Mouse (Mus musculus) midbrain, embryonic 16.5 days (tissue): ENCODE measurements at regions not wholly inside any gene's neighbourhood (a gene's known extent, or its start where the extent isn't known, plus 50 kb on each side); places are given as distances from the start of the nearest gene placed in this dataset.

Experiments used
- ATAC-seq: fragments of 200-750 bp; cut with Nextera tagmentation; 2 replicates; pipeline ENCODE4 v1.8.0; 2017; ENCODE audit warnings: moderate TSS enrichment
- H3K27ac ChIP-seq: fragments of 300-500 bp; sonication (generic); 2 replicates; pipeline ENCODE4 v1.5.1; 2014; ENCODE audit warnings: mild to moderate bottlenecking, low read length, mixed read lengths
- H3K27me3 ChIP-seq: fragments of 300-500 bp; sonication (generic); 2 replicates; pipeline ENCODE4 v1.6.1; 2014; ENCODE audit warnings: low read depth, low read length, mixed read lengths; ENCODE audit not compliant: control insufficient read depth, insufficient read depth
- H3K36me3 ChIP-seq: fragments of 300-500 bp; sonication (generic); 2 replicates; pipeline ENCODE4 v1.6.1; 2014; ENCODE audit warnings: mild to moderate bottlenecking, low read length, moderate library complexity, mixed read lengths; ENCODE audit not compliant: control insufficient read depth, insufficient read depth
- H3K4me1 ChIP-seq: fragments of 300-500 bp; sonication (generic); 2 replicates; pipeline ENCODE4 v1.6.1; 2014; ENCODE audit warnings: mild to moderate bottlenecking, low read length, mixed read lengths; ENCODE audit not compliant: control insufficient read depth, insufficient read depth
- H3K4me2 ChIP-seq: fragments of 300-500 bp; sonication (generic); 2 replicates; pipeline ENCODE4 v1.6.1; 2014; ENCODE audit warnings: mild to moderate bottlenecking, low read length, mixed read lengths
- H3K4me3 ChIP-seq: fragments of 300-500 bp; sonication (generic); 2 replicates; pipeline ENCODE4 v1.5.1; 2014; ENCODE audit warnings: low read depth, mild to moderate bottlenecking, low read length, moderate library complexity, mixed read lengths
- H3K9ac ChIP-seq: fragments of 300-500 bp; sonication (generic); 2 replicates; pipeline ENCODE4 v1.6.1; 2014; ENCODE audit warnings: low read depth, low read length, mixed read lengths
- H3K9me3 ChIP-seq: fragments of 300-500 bp; sonication (generic); replicated peaks from 2 replicates; pipeline ENCODE4 v1.6.1; 2014; ENCODE audit warnings: mild to moderate bottlenecking, low read length, mixed read lengths; ENCODE audit not compliant: control insufficient read depth, poor library complexity, severe bottlenecking
- WGBS: fragments of 180-500 bp; shearing (Covaris S2); extraction: QIAGEN DNeasy Blood & Tissue Kit; methylation state at CpG from one replicate; pipeline ENCODE4 v1.1.7; 2014; 5-methylcytosine and 5-hydroxymethylcytosine counted together

DNA sequence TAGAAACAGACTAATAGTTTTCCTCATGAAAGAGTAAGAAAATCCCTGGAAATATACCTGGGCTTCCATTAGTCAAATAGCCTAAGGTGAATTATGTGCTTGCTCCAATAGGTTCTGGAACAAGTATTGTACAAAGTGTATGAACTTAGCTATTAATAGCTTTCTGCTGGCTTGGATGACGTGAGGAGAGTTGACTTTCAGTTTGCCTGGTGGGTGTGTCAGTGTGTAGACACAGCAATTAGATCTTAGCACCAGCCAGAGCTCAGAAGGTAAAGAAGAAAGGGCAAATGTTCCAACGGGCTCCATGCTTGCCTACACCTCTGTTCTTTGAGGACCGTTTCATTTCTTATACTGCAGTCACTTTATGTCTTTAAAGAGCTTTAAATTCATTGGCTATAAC lies 654.8 kb upstream of the Mef2c start:
- WGBS: 75% methylated on average over 3 of the region's 3 CpGs
- Histone ChIP-seq H3K36me3 (no peaks in the 10 kb centered on the region), H3K4me1 (no peaks in the 10 kb centered on the region), H3K27me3 (no peaks in the 10 kb centered on the region), H3K9me3 (no peaks in the 10 kb centered on the region), H3K27ac (no peak overlapping the region), H3K9ac (no peak overlapping the region), H3K4me2 (no peak overlapping the region), H3K4me3 (no peak overlapping the region)
- no peak for ATAC-seq

DNA sequence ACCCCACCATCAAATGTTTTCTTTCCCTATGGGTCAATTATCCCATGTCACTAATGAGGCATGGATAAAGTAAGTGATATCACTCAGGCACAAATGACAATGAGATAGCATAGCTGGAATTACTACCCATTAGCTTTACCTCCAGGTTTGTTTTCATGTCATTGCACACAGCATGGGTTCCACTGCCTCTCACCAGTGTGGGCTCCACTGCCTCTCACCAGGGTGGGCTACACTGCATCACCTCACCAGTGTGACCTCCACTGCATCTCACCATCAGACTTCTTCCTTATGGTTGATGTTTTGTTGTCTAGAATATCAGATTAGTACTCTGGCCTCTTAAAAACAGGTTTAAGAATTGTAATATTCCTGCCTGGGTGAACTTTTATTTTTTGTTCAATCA lies 634.0 kb upstream of the Mef2c start:
- no peaks in the 10 kb centered on the region for H3K9me3 ChIP-seq
- H3K27ac ChIP-seq: no peak overlapping the region
- no peak overlapping the region for H3K4me3 ChIP-seq
- no peak for ATAC-seq
- no peak overlapping the region for H3K4me2 ChIP-seq
- no peaks in the 10 kb centered on the region for H3K36me3 ChIP-seq
- no peaks in the 10 kb centered on the region for H3K4me1 ChIP-seq
- H3K27me3 ChIP-seq: no peaks in the 10 kb centered on the region
- no peak overlapping the region for H3K9ac ChIP-seq

DNA sequence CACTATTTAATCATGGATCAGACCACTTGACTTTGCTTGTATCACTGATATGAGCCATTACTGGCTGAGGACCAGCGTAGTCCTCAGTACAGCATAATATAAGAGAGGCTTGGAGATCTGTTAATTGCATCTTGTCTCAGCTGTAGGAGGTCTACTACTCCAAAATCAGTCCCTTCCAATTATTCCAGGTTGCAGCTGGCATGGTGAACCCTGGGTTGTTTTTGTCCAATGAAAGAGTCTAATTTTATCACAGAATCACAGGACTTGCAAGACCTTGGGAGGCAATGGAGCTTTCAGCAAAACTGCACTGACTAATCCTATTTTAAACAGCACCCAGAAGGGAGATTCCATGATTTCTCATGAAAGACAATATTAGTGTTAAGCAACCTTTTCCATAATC lies 629.7 kb upstream of the Mef2c start:
- no peaks in the 10 kb centered on the region for H3K36me3 ChIP-seq
- H3K27ac ChIP-seq: no peak overlapping the region
- no peak overlapping the region for H3K9ac ChIP-seq
- H3K4me3 ChIP-seq: no peak overlapping the region
- WGBS: 65% methylated on average over 1 of the region's 1 CpGs
- H3K9me3 ChIP-seq: no peaks in the 10 kb centered on the region
- no peak overlapping the region for H3K4me2 ChIP-seq
- H3K27me3 ChIP-seq: no peaks in the 10 kb centered on the region
- no peak for ATAC-seq
- H3K4me1 ChIP-seq: no peaks in the 10 kb centered on the region

DNA sequence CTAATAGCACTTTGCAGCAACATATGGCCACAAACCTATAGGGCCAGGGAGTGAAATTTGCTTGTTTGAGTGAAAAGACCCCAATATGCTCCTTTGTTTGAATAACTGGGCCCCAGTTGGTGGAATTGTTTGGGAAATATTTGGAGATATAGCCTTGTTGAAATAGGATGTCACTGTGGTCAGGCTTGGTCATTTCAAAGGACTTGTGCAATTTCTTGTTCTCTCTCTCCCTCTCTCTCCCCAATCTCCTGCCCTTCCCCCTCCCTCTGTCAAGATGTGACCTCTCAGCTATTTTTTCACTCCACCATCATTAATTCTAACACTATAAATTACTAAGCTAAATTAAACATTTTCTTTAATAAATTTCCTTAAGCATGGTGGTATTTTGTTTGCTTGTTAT lies 620.5 kb upstream of the Mef2c start:
- H3K9me3 ChIP-seq: no peaks in the 10 kb centered on the region
- ATAC-seq: no peak
- no peak overlapping the region for H3K9ac ChIP-seq
- no peak overlapping the region for H3K27ac ChIP-seq
- no peak overlapping the region for H3K4me2 ChIP-seq
- no peak overlapping the region for H3K4me3 ChIP-seq
- H3K4me1 ChIP-seq: no peaks in the 10 kb centered on the region
- no peaks in the 10 kb centered on the region for H3K27me3 ChIP-seq
- no peaks in the 10 kb centered on the region for H3K36me3 ChIP-seq

DNA sequence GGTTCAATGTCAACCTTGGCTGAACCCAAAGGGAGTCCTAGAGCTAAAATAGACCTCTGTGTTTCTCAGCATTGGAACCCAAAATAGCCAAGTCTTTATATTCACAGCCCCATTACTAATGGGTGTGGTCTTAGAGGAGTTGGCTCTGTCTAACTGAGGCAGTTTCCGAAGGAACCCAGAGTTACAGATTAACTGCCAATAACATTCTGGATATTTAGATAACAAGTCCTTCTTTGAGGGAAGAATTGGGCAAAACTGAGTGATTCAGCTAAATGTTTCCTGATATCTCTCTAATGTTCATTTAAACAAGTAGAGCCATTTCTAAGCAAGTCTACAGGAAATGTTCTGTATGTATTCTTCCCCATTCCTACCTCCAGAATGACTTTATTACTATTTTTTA lies 615.1 kb upstream of the Mef2c start:
- Histone ChIP-seq H3K4me2 (no peak overlapping the region), H3K36me3 (no peaks in the 10 kb centered on the region), H3K27ac (no peak overlapping the region), H3K4me1 (no peaks in the 10 kb centered on the region), H3K27me3 (no peaks in the 10 kb centered on the region), H3K9ac (no peak overlapping the region), H3K4me3 (no peak overlapping the region), H3K9me3 (no peaks in the 10 kb centered on the region)
- no peak for ATAC-seq
- WGBS: 94% methylated on average over 1 of the region's 1 CpGs

DNA sequence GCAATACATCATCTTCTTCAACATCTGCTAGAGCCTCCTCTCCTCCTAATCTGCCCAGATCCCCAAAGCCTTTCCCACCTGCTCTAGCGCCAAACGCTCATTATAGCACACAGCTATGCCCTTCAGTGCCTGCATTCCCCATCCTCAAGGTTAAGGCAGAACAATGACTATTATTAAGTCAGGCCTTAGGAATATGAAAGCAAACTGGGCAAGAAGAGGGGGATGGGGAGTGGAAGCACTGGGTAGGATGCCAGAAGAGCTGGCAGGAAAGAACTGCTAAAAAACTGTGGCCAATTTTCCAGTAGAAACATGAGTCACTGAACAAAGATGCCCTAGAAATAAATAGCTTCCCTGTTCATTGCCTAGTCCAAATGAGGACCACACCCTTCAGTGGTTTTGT lies 611.1 kb upstream of the Mef2c start:
- no peaks in the 10 kb centered on the region for H3K27me3 ChIP-seq
- ATAC-seq: no peak

DNA sequence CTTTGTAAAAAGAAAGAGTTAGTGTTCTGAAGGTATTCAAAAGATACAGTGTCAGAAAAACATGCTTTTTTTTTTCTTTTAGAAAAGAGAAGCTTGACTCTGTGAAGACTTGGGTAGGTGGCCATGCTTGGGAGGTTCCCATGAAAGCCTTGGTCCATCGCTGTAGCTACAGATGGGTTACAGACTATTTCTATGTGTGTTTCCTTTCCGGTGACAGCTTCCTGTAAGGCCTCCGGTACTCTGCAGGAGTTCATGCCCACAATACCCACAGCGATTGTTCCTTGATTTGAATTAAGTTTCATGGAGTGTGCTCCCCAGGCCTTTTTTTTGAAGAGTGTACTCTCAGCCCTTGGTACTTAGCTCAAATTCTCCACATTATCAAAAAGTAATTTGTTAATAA lies 604.1 kb upstream of the Mef2c start:
- no peak overlapping the region for H3K4me2 ChIP-seq
- H3K36me3 ChIP-seq: no peaks in the 10 kb centered on the region
- no peak overlapping the region for H3K27ac ChIP-seq
- ATAC-seq: no peak
- H3K4me3 ChIP-seq: no peak overlapping the region
- no peaks in the 10 kb centered on the region for H3K4me1 ChIP-seq
- 52% methylated on average over 4 of the region's 4 CpGs for WGBS
- H3K9ac ChIP-seq: no peak overlapping the region
- no peaks in the 10 kb centered on the region for H3K27me3 ChIP-seq
- no peaks in the 10 kb centered on the region for H3K9me3 ChIP-seq

More for the DNA sequence above, 611.1 kb upstream of the Mef2c start:
- no peak overlapping the region for H3K4me2 ChIP-seq
- no peak overlapping the region for H3K9ac ChIP-seq
- H3K4me3 ChIP-seq: no peak overlapping the region
- H3K36me3 ChIP-seq: no peaks in the 10 kb centered on the region
- WGBS: 64% methylated on average over 2 of the region's 2 CpGs
- no peak overlapping the region for H3K27ac ChIP-seq
- H3K9me3 ChIP-seq: no peaks in the 10 kb centered on the region
- H3K4me1 ChIP-seq: no peaks in the 10 kb centered on the region

DNA sequence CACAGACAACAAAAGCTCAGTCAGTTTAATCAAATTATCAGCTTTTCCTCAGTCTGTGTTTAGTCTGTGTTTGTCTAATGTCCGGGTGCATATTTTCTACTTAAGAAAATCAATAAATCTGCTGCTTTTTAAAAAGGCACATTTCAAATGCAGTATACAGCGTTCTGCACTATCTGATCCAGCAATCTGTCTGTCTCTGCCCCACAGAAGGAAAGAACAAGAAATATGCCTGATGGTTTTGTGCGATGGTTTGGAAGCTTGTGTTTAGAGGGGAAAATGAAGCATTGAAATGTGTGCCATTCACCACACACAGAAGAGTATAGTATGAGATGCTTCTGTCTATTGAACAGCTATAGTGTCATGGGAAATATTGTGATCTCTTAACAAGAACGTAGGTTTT lies 601.7 kb upstream of the Mef2c start:
- no peaks in the 10 kb centered on the region for H3K4me1 ChIP-seq
- H3K36me3 ChIP-seq: no peaks in the 10 kb centered on the region
- no peak for ATAC-seq
- no peak overlapping the region for H3K9ac ChIP-seq
- H3K9me3 ChIP-seq: no peaks in the 10 kb centered on the region
- H3K27ac ChIP-seq: no peak overlapping the region
- no peak overlapping the region for H3K4me3 ChIP-seq
- no peaks in the 10 kb centered on the region for H3K27me3 ChIP-seq
- no peak overlapping the region for H3K4me2 ChIP-seq
- WGBS: 62% methylated on average over 4 of the region's 4 CpGs

DNA sequence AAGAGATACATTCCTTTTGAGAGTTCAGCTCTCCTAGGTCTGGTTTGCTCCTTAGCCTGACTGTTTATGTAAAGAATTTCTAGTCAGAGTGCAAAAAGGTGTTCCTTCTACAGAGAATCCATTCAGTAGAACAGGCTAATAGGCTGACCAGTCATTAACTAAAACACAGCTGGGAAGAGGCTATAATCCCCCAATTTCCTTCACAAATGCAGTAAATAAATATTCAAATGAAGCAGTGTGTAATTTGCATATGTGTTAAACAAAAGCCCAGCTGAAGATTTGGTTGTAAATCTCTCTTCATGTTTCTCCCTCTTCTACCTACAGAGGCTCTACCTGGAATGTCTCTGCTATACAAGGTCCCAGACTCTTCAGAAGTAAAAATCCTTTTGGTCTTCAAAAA lies 600.2 kb upstream of the Mef2c start:
- H3K4me1 ChIP-seq: no peaks in the 10 kb centered on the region
- no peak overlapping the region for H3K27ac ChIP-seq
- no peaks in the 10 kb centered on the region for H3K36me3 ChIP-seq
- H3K4me3 ChIP-seq: no peak overlapping the region
- H3K9me3 ChIP-seq: no peaks in the 10 kb centered on the region
- H3K9ac ChIP-seq: no peak overlapping the region
- H3K4me2 ChIP-seq: no peak overlapping the region
- ATAC-seq: no peak
- H3K27me3 ChIP-seq: no peaks in the 10 kb centered on the region

DNA sequence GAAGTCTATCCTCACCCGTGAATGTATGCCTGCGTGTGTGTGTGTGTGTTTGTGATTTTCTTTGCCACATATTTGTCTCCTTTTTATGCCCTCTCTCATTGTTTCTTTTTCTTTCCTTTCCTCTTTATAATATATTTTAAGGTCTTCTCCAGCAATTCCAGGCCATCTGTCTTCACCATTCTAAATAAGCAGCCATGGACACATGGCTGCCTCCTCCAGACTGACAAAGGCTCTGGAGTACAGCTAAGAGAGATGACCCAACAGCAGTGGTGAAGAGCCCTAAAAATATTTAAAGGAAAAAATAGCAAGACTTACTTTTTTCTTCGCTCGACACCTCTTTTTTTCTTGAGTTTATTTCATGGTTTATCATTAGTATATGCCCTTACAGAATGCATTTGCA lies 596.1 kb upstream of the Mef2c start:
- no peak overlapping the region for H3K4me3 ChIP-seq
- H3K9me3 ChIP-seq: no peaks in the 10 kb centered on the region
- WGBS: 87% methylated on average over 4 of the region's 4 CpGs
- no peak overlapping the region for H3K4me2 ChIP-seq
- no peak overlapping the region for H3K9ac ChIP-seq
- no peak for ATAC-seq
- no peak overlapping the region for H3K27ac ChIP-seq
- H3K4me1 ChIP-seq: no peaks in the 10 kb centered on the region
- H3K27me3 ChIP-seq: no peaks in the 10 kb centered on the region
- H3K36me3 ChIP-seq: no peaks in the 10 kb centered on the region
